Mouse (Mus musculus) myocyte (in vitro differentiated cells): ENCODE data around the gene Gm20538.

Source experiments
- POLR2A ChIP-seq: IDR thresholded peaks from one replicate; pipeline ENCODE4 v1.6.1; 2011; ENCODE audit warnings: low read depth, mild to moderate bottlenecking, control low read depth, moderate library complexity; ENCODE audit not compliant: insufficient read length
- TCF12 ChIP-seq: IDR thresholded peaks from one replicate; pipeline ENCODE4 v1.6.1; 2011; ENCODE audit warnings: mild to moderate bottlenecking, control low read depth; ENCODE audit not compliant: poor library complexity, insufficient read depth, severe bottlenecking

GRCm38 (mm10) chr19:44554490-44554860 lies 1.8 kb upstream of the Gm20538 start:
- TF ChIP-seq POLR2A (no peak), TCF12 (no peak)
